Mouse (Mus musculus): ENCODE data around the gene Fam20a.

DNA sequence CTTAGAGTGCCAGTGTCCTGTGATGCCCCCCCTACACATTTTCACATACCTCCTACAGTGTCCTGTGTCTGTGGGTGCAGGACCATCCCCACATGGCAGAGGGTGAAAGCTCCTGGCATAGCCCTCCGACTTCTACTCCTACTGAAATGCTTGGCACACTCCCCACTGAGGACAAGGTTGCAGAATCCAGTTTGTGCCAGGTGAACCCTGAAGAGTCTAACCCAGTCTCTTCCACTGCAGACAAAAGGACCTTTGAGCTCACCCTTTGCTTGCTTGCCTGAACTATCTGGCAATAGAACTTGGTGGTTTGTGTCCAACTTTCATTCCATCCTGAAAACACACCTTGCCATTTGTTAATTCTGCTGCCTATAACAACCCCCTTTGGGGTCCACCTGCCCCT, 49.3 kb upstream of the Fam20a start:
- TF ChIP-seq POLR2A (IDR thresholded peaks at IDR 0.05; ENCODE audit: insufficient read depth, low read depth, low read length) (no peak), CTCF (IDR thresholded peaks at IDR 0.05; ENCODE audit: insufficient read depth, low read depth, low read length) (no peak)

All from olfactory bulb, adult 2 months (tissue).